Mouse (Mus musculus) neural tube, embryonic 12.5 days (tissue): ENCODE data around the gene Dupd1. TPM values are rescaled to one million over a fixed set of nuclear protein-coding genes. Genes with fewer than 3 reads are reported as not detected.
A peak's percentile ranks its signal among the peaks of the same experiment; 100 is the strongest.
"Not testable (repeated sequence)": the region's sequence is repeated elsewhere in the genome, so short reads cannot be mapped to it uniquely, and the experiment has no call there.

Source experiments
- ATAC-seq: fragments of 200-750 bp; cut with Nextera tagmentation; 2 replicates; pipeline ENCODE4 v1.8.0; 2017; ENCODE audit warnings: low read depth, mild to moderate bottlenecking, moderate TSS enrichment, moderate library complexity; ENCODE audit not compliant: low FRiP score
- H3K27ac ChIP-seq: fragments of 300-500 bp; sonication (generic); 2 replicates; pipeline ENCODE4 v1.5.1; 2016
- H3K27me3 ChIP-seq: fragments of 300-500 bp; sonication (generic); replicated peaks from 2 replicates; pipeline ENCODE4 v1.6.1; 2016; ENCODE audit warnings: mild to moderate bottlenecking
- H3K36me3 ChIP-seq: fragments of 300-500 bp; sonication (generic); 2 replicates; pipeline ENCODE4 v1.6.1; 2016; ENCODE audit warnings: mild to moderate bottlenecking
- H3K4me1 ChIP-seq: fragments of 300-500 bp; sonication (generic); 2 replicates; pipeline ENCODE4 v1.6.1; 2016
- H3K4me2 ChIP-seq: fragments of 300-500 bp; sonication (generic); replicated peaks from 2 replicates; pipeline ENCODE4 v1.6.1; 2016; ENCODE audit warnings: mild to moderate bottlenecking
- H3K4me3 ChIP-seq: fragments of 300-500 bp; sonication (generic); 2 replicates; pipeline ENCODE4 v1.5.1; 2016
- H3K9ac ChIP-seq: fragments of 300-500 bp; sonication (generic); 2 replicates; pipeline ENCODE4 v1.6.1; 2016; ENCODE audit warnings: mild to moderate bottlenecking
- H3K9me3 ChIP-seq: fragments of 300-500 bp; sonication (generic); 2 replicates; pipeline ENCODE4 v1.6.1; 2016; ENCODE audit warnings: mild to moderate bottlenecking
- WGBS: fragments of 180-500 bp; shearing (Covaris S2); methylation state at CpG from one replicate; pipeline ENCODE4 v1.1.7; 2016; 5-methylcytosine and 5-hydroxymethylcytosine counted together
- polyA plus RNA-seq: library from polyadenylated mRNA; unstranded; fragments of >200 nt; fragmentation: Nextera tagmentation; extraction: Ambion mirVana; gene quantifications from 2 replicates; pipeline ENCODE4 v1.2.1, GENCODE M21; 2016

The Dupd1 gene
- polyA plus RNA-seq, 1 experiment from 2014 or later, result not detected

DNA sequence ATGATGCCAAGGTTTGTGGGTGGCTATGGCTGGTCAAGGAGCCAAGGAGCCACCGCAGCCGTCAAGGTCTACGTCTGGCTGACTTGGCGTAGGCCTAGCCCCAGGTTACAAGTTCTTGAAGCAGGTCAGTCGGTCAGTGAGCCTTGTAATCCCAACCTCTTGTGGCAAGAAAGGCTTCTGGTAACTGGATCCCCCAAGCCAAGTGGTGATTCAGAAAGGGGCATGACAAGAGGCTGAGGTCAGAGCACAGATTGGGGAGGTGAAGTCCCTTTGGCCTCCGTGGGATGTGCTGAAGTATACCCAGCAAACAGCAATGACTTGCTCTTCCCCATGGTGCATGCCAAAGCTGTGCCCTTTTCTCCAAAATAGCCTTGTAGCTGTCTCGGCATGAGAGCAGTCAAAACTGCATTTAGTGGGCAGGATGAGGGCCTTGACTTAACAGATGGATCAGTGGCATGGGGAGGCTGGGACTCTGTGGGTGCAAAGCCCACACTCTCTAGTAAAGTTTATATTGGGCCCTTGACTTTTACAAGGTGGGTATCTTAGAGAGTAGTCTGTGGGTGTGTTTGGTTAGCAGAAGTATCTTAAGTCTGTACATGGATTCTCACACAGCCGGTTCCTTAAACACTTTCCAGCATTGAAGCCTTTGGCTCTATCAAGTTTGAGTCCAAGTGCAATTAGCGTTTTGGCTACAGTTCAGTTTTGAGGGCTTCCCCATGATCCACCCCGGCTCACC lies 28.8 kb downstream of the Dupd1 start:
- Histone ChIP-seq H3K4me1 (peaks cover 19% of the 10 kb centered on the region), H3K4me3 (no peak overlapping the region), H3K27me3 (no peaks in the 10 kb centered on the region), H3K27ac (no peak overlapping the region), H3K9ac (no peak overlapping the region), H3K9me3 (no peaks in the 10 kb centered on the region), H3K36me3 (no peaks in the 10 kb centered on the region), H3K4me2 (peak overlapping the region; percentile 64; the same call in 1 of the 2 replicates)
- no peak for ATAC-seq
- 88% methylated on average over 10 of the region's 10 CpGs for WGBS

DNA sequence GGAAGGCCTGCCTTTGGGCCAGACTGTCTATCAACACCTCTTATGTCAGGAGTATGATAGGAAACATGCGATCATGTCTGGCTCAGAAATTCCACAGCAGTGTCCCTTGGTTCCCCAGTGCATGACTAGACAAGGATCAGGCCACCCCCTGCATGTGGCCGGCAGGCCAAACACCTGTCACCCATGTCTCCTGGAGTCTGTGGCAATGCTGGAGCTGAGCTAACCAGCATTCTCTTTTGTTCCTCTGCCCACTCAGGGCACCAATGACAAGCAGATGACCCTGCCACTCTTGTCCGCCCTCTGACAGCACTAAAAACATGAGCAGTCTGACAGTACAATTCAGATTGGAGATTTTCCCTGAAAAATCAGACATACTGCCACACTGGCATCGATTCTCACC lies 30.5 kb downstream of the Dupd1 start:
- Histone ChIP-seq H3K27me3 (no peaks in the 10 kb centered on the region), H3K27ac (no peak overlapping the region), H3K36me3 (no peaks in the 10 kb centered on the region), H3K9me3 (no peaks in the 10 kb centered on the region), H3K4me1 (peaks cover 25% of the 10 kb centered on the region), H3K9ac (no peak overlapping the region), H3K4me3 (no peak overlapping the region), H3K4me2 (no peak overlapping the region)
- WGBS, result 80% methylated on average over 4 of the region's 4 CpGs
- no peak for ATAC-seq

DNA sequence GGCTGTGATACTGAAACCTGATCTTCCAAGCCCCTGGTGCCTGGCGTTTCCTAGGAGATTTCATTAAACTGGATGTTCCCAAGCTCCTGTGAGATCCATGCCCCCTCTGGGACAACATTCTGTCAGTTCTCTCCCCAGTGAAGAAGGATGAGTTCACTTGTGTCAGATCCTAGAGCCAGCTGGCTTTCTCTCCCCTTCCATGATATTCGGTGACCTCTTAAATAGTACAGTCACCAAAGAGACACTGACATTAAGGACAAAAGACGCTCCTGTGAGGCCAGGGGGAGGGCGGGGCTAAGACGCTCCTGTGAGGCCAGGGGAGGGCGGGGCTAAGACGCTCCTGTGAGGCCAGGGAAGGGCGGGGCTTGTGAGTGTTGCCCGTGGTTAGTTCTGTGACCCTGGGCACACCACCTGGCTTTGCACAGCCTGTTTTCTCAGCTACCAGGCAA lies 31.7 kb downstream of the Dupd1 start:
- H3K4me2 ChIP-seq, result peak overlapping the region; percentile 59
- H3K4me1 ChIP-seq, result peaks cover 25% of the 10 kb centered on the region
- peak; percentile 56 for ATAC-seq
- 0 out of 2 replicates have a peak overlapping the region, but pooled peaks have one; percentile 17 for H3K9ac ChIP-seq
- WGBS, result 0% methylated on average over 9 of the region's 9 CpGs
- H3K36me3 ChIP-seq, result no peaks in the 10 kb centered on the region
- no peaks in the 10 kb centered on the region for H3K27me3 ChIP-seq
- no peaks in the 10 kb centered on the region for H3K9me3 ChIP-seq
- H3K4me3 ChIP-seq, result peak overlapping the region; percentile 22
- no peak overlapping the region for H3K27ac ChIP-seq

DNA sequence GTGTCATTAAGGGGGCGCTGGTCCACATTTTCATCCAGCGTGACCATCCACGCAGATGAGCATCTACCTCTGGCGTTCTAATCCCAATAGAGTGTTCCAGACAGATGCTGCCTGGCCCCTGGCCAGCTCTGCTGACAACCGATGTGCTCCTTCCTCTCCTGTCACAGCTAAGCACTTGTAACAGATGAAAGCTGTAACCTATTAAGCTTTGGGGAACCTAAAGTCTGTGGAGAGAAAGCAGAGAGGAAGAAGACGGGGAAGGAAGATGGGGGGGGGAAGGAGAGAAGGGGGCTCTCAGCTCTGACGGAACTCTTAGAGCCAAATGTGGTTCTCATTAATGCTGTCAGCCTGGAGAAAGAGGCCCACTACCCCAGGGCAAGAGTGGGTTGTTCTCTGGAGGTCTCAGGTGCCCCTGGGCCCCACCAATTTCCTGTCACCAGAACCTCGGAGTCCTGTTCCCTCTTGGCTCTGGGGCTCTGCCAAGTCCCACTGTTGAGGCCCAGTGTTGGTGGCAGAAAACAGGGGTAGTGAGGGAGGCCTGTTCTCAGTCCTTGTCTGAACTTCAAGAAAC lies 34.7 kb downstream of the Dupd1 start:
- no peak for ATAC-seq
- no peaks in the 10 kb centered on the region for H3K9me3 ChIP-seq
- no peak overlapping the region for H3K27ac ChIP-seq
- no peak overlapping the region for H3K4me2 ChIP-seq
- H3K36me3 ChIP-seq, result no peaks in the 10 kb centered on the region
- 51% methylated on average over 8 of the region's 8 CpGs for WGBS
- H3K4me3 ChIP-seq, result no peak overlapping the region
- H3K4me1 ChIP-seq, result peaks cover 17% of the 10 kb centered on the region
- H3K27me3 ChIP-seq, result no peaks in the 10 kb centered on the region
- H3K9ac ChIP-seq, result no peak overlapping the region

DNA sequence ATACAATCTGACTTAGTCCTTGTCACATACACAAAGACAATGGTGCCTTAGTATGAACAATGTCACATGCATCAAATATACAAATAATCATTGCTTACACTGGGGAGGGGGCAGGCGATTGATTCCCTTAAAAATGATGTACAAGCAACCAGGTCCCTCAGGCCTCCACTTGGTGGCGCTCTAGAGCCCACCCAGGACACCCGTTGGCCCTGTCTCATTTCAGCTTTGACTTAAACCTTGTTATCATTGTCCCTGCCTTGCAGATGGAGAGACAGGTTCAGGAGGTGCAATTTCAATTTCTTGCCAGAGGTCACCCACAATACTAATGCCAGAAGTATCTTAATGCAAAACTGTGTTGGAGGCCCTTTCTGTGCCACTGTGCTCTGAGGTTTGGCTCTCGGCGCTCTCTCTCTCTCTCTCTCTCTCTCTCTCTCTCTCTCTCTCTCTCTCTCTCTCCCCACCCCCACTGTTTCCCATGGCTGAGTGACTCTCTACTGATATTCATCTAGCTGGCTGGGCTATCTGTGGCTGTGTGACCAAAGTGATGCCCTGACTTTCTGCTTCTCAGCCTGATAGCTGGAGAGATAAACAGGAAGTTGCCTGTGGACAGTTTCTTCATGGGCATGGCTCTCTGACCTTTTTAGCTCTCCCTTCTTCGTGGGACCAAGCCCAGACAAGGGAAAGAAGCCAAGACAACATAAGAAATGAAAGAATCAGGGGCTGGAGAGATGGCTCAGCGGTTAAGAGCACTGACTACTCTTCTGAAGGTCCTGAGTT lies 35.7 kb downstream of the Dupd1 start:
- H3K27me3 ChIP-seq, result no peaks in the 10 kb centered on the region
- no peak overlapping the region for H3K4me3 ChIP-seq
- H3K27ac ChIP-seq, result no peak overlapping the region
- H3K36me3 ChIP-seq, result no peaks in the 10 kb centered on the region
- ATAC-seq, result no peak
- H3K4me2 ChIP-seq, result no peak overlapping the region
- no peak overlapping the region for H3K9ac ChIP-seq
- WGBS, result 45% methylated on average over 7 of the region's 7 CpGs
- H3K4me1 ChIP-seq, result peaks cover 17% of the 10 kb centered on the region
- no peaks in the 10 kb centered on the region for H3K9me3 ChIP-seq

DNA sequence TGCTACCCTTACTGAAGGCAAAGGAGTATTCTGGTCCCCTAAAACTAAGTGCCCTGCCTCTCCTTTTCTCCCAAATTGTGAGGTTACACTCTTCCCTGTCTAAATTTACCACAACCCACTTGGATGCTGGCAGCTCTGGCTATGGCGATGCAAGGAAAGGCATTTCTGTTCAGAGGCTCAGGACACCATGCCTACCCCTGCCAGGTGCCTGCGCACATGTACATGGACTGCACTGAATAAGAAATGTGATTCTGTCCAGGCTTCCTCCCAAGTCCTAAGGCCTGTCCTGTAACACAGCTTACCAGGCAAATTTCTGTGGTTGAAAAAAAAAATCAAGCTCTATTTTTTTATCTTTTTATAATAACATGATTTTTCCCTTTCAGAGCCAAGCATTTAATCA lies 38.2 kb downstream of the Dupd1 start:
- Histone ChIP-seq H3K27ac (no peak overlapping the region), H3K9ac (no peak overlapping the region), H3K4me2 (no peak overlapping the region), H3K27me3 (no peaks in the 10 kb centered on the region), H3K36me3 (no peaks in the 10 kb centered on the region), H3K9me3 (no peaks in the 10 kb centered on the region), H3K4me1 (peaks cover 9% of the 10 kb centered on the region; the same call in 1 of the 2 replicates), H3K4me3 (no peak overlapping the region)
- ATAC-seq, result no peak
- 90% methylated on average over 2 of the region's 2 CpGs for WGBS

DNA sequence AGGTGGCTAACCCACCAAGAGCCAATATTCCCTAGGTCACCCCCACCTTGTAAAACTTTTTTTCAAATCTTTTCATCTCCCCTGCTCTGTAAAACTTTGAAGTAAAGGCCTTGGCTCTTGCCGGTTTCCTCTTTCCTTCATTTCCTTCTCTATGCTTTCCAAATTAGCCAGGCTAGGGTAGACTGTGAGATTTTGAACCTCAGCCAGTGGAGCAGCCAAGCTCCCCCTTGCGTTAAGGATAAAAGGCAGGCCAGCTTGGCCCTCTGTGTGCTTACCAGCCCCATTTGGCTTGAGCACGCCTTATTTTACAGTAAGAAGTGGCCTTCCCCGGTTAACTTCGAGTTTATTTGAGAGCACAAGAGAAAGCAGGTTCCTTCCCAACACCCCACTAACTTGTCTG lies 39.9 kb downstream of the Dupd1 start:
- ATAC-seq, result no peak
- Histone ChIP-seq H3K4me3 (no peak overlapping the region), H3K27me3 (no peaks in the 10 kb centered on the region), H3K36me3 (peaks cover 13% of the 10 kb centered on the region), H3K9me3 (no peaks in the 10 kb centered on the region), H3K9ac (no peak overlapping the region), H3K4me2 (no peak overlapping the region), H3K27ac (no peak overlapping the region), H3K4me1 (peaks cover 9% of the 10 kb centered on the region; the same call in 1 of the 2 replicates)
- WGBS, result 73% methylated on average over 5 of the region's 5 CpGs

DNA sequence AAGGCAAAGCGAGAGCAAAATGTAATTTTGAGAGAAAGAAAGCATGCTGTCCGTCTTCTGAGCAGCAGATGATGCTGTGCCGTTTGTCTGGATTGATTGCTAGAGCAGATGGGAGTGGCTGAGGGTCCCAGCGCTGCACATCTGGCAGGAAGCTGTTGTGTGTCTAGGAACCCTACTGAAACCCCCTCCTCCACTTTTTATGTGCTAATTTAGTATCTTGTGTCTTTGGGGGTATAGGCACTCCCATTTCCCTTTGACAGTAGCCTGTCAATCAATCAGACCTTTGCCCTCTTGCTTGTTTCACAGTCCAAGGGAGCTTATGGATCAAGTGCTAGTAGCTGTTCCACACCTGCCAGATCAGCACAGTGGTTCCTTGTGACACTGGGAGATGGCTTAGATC lies 41.3 kb downstream of the Dupd1 start:
- no peaks in the 10 kb centered on the region for H3K27me3 ChIP-seq
- no peak overlapping the region for H3K9ac ChIP-seq
- peaks cover 9% of the 10 kb centered on the region; the same call in 1 of the 2 replicates for H3K4me1 ChIP-seq
- H3K27ac ChIP-seq, result no peak overlapping the region
- no peaks in the 10 kb centered on the region for H3K9me3 ChIP-seq
- H3K4me2 ChIP-seq, result no peak overlapping the region
- WGBS, result 34% methylated on average over 4 of the region's 4 CpGs
- no peak overlapping the region for H3K4me3 ChIP-seq
- ATAC-seq, result no peak
- peaks cover 25% of the 10 kb centered on the region for H3K36me3 ChIP-seq

DNA sequence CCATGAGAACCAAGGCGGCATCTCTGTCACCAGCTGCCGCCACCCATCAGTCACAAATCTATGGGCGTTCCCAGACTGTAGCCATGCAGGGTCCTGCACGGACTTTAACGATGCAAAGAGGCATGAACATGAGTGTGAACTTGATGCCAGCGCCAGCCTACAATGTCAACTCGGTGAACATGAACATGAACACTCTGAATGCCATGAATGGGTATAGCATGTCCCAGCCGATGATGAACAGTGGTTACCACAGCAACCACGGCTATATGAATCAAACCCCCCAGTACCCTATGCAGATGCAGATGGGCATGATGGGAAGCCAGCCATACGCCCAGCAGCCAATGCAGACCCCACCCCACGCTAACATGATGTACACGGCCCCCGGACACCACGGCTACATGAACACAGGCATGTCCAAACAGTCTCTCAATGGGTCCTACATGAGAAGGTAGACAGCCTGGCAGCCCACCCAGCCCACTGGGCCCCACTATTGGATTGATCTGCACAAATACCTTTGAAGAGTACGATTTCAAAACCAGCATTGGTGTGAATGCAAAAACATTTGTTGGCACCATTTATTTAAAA lies 43.9 kb downstream of the Dupd1 start:
- 91% methylated on average over 15 of the region's 15 CpGs for WGBS
- not testable (repeated sequence) for H3K27me3 ChIP-seq, H3K9me3 ChIP-seq, H3K4me3 ChIP-seq, H3K4me2 ChIP-seq, ATAC-seq, H3K4me1 ChIP-seq, H3K9ac ChIP-seq, H3K27ac ChIP-seq
- H3K36me3 ChIP-seq, result peaks cover 40% of the 10 kb centered on the region

DNA sequence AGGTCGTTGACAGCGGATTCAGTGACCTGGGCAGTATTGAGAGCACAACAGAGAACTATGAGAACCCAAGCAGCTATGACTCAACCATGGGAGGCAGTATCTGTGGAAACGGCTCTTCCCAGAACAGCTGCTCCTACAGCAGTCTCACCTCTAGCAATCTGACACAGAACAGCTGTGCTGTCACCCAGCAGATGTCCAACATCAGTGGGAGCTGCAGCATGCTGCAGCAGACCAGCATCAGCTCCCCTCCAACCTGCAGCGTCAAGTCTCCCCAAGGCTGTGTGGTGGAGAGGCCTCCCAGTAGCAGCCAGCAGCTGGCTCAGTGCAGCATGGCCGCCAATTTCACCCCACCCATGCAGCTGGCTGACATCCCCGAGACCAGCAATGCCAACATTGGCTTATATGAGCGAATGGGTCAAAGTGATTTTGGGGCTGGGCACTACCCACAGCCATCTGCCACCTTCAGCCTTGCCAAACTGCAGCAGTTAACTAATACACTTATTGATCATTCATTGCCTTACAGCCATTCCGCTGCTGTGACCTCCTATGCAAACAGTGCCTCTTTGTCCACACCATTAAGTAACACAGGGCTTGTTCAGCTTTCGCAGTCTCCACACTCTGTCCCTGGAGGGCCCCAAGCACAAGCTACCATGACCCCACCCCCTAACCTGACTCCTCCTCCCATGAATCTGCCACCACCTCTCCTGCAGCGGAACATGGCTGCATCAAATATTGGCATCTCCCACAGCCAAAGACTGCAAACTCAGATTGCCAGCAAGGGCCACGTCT lies 44.5 kb downstream of the Dupd1 start:
- Histone ChIP-seq H3K27me3 (no peaks in the 10 kb centered on the region), H3K9me3 (no peaks in the 10 kb centered on the region), H3K9ac (no peak overlapping the region), H3K4me3 (no peak overlapping the region), H3K36me3 (peaks cover 46% of the 10 kb centered on the region), H3K27ac (no peak overlapping the region), H3K4me1 (peaks cover 9% of the 10 kb centered on the region; the same call in 1 of the 2 replicates), H3K4me2 (no peak overlapping the region)
- ATAC-seq, result peak; percentile 13; the same call in 1 of the 2 replicates
- 80% methylated on average over 11 of the region's 11 CpGs for WGBS

DNA sequence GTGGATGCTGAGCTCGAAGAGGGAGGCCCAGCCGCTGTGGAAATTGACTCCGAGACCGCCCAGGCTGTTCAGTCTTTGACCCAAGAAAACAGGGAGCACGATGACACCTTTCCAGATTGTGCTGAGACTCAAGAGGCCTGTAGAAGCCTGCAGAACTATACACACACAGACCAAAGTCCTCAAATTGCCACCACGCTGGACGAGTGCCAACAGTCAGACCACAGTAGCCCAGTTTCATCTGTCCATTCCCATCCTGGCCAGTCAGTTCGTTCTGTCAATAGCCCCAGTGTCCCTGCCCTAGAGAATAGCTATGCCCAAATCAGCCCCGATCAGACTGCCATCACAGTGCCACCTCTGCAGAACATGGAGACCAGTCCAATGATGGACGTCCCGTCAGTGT lies 45.2 kb downstream of the Dupd1 start:
- H3K27ac ChIP-seq, result no peak overlapping the region
- WGBS, result 93% methylated on average over 11 of the region's 11 CpGs
- no peaks in the 10 kb centered on the region for H3K27me3 ChIP-seq
- no peak overlapping the region for H3K9ac ChIP-seq
- no peak overlapping the region for H3K4me2 ChIP-seq
- no peaks in the 10 kb centered on the region for H3K9me3 ChIP-seq
- H3K4me1 ChIP-seq, result peaks cover 9% of the 10 kb centered on the region; the same call in 1 of the 2 replicates
- no peak for ATAC-seq
- H3K4me3 ChIP-seq, result no peak overlapping the region
- peaks cover 52% of the 10 kb centered on the region for H3K36me3 ChIP-seq
